Mouse (Mus musculus): ENCODE measurements around the gene Dapk1.

GRCm38 (mm10) chr13:60635636-60636035 is 33.9 kb downstream of the Dapk1 start:
- TF ChIP-seq GATA1 (IDR thresholded peaks at IDR 0.05; ENCODE audit: borderline replicate concordance, low read length): no peak
- TF ChIP-seq FLI1 (IDR thresholded peaks at IDR 0.05; ENCODE audit: low read length): no peak
